Mouse (Mus musculus) bone marrow, adult 2 months (tissue): ENCODE results near the gene Zcwpw1. TPM values are rescaled to one million over a fixed set of nuclear protein-coding genes. Genes with fewer than 3 reads are reported as not detected.
A peak's percentile ranks its signal among the peaks of the same experiment; 100 is the strongest.

ENCODE experiments used
- H3K27ac ChIP-seq: fragments of 200-500 bp; 2 replicates; pipeline ENCODE4 v1.5.1; 2012; ENCODE audit warnings: low read depth, mild to moderate bottlenecking, control low read depth, inconsistent platforms, low read length; ENCODE audit not compliant: control insufficient read depth, poor library complexity, insufficient read depth
- H3K4me1 ChIP-seq: fragments of 200-500 bp; 2 replicates; pipeline ENCODE4 v1.6.1; 2011; ENCODE audit warnings: low read length; ENCODE audit not compliant: control insufficient read depth, insufficient read depth
- H3K4me3 ChIP-seq: fragments of 200-500 bp; replicated peaks from 2 replicates; pipeline ENCODE3; 2011; ENCODE audit warnings: mild to moderate bottlenecking, low read depth, low read length, control low read depth; ENCODE audit not compliant: control insufficient read depth
- CTCF ChIP-seq: fragments of 200-500 bp; IDR thresholded peaks from 2 replicates; pipeline ENCODE4 v1.5.1; 2011; ENCODE audit warnings: low read length, control low read depth; ENCODE audit not compliant: control insufficient read depth, insufficient read depth
- POLR2A ChIP-seq: fragments of 200-500 bp; IDR thresholded peaks from 2 replicates; pipeline ENCODE4 v1.6.1; 2011; ENCODE audit warnings: low read depth, mild to moderate bottlenecking, control low read depth, low read length, borderline replicate concordance; ENCODE audit not compliant: control insufficient read depth
- WGBS: fragments of 180-500 bp; shearing (Covaris S2); methylation state at CpG from one replicate; pipeline ENCODE4 v1.1.7; 2018; 5-methylcytosine and 5-hydroxymethylcytosine counted together
- polyA plus RNA-seq: library from polyadenylated mRNA; stranded (reverse); fragments of >200 nt; gene quantifications from 2 replicates; pipeline ENCODE4 v1.2.4, GENCODE M21; 2011; ENCODE audit warnings: low replicate concordance; ENCODE audit not compliant: missing spikeins, insufficient read depth, insufficient read length

Zcwpw1 gene
- polyA plus RNA-seq, 1 experiment, result 18.7 TPM

- TF ChIP-seq CTCF, result no peak
- no peak for TF ChIP-seq POLR2A
- no peaks in the 10 kb centered on the region; the same call in 1 of the 2 replicates for H3K4me1 ChIP-seq
- H3K27ac ChIP-seq, result no peak overlapping the region
- 95% methylated on average over 19 of the region's 19 CpGs for WGBS
- H3K4me3 ChIP-seq, result no peak overlapping the region
These were observed 28.6 kb upstream of the Zcwpw1 start for GRCm38 (mm10) chr5:137758921-137759534.

- Histone ChIP-seq H3K27ac (peak overlapping the region; percentile 23; the same call in 1 of the 2 replicates), H3K4me1 (no peaks in the 10 kb centered on the region; the same call in 1 of the 2 replicates), H3K4me3 (no peak overlapping the region)
- TF ChIP-seq POLR2A (peak; percentile 36; the same call in 1 of the 2 replicates), CTCF (peak; percentile 95)
- 44% methylated on average over 4 of the region's 4 CpGs for WGBS
These were observed 27.6 kb upstream of the Zcwpw1 start for GRCm38 (mm10) chr5:137759971-137760412.

DNA sequence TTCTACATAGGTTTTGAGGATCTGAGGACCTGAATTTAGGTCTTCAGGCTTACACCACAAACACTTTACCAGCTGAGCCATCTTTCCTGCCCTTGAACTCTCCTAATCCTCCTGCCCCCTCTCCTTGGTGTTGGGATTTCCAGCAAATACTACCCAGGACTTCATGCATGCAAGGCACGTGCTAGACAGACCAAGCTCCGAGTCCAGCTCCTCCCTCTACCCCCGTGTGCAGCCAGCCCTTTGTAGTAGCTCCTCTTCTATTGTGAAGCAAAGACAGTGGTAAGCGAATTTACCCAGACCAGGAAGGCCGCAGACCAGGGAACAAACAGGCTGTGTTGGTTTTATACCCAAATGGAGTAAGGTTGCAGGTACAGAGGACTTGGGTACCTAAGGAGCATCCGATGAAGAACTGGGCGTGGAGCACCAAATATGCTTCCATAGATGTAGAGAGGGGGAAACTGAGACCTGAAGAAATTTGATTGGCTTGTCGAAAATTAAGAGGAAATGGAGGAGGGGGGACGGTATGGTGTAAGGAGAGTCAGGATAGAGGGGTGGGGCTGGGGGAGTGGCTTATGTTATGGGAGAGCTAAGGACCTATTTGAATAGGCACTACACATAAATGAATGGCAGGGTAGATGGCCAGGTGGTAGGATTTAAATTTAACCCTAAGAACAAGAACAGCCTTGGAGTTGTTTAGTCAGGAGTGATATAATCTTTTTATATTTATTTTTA lies 22.8 kb upstream of the Zcwpw1 start:
- H3K4me1 ChIP-seq, result no peaks in the 10 kb centered on the region
- H3K27ac ChIP-seq, result no peak overlapping the region
- 75% methylated on average over 9 of the region's 9 CpGs for WGBS
- TF ChIP-seq POLR2A, result no peak
- no peak for TF ChIP-seq CTCF
- H3K4me3 ChIP-seq, result no peak overlapping the region

GRCm38 (mm10) chr5:137766270-137766669 lies 21.3 kb upstream of the Zcwpw1 start:
- Histone ChIP-seq H3K4me1 (no peaks in the 10 kb centered on the region), H3K27ac (no peak overlapping the region), H3K4me3 (no peak overlapping the region)
- 67% methylated on average over 3 of the region's 3 CpGs for WGBS
- TF ChIP-seq POLR2A (no peak), CTCF (peak; percentile 28; the same call in 1 of the 2 replicates)

DNA sequence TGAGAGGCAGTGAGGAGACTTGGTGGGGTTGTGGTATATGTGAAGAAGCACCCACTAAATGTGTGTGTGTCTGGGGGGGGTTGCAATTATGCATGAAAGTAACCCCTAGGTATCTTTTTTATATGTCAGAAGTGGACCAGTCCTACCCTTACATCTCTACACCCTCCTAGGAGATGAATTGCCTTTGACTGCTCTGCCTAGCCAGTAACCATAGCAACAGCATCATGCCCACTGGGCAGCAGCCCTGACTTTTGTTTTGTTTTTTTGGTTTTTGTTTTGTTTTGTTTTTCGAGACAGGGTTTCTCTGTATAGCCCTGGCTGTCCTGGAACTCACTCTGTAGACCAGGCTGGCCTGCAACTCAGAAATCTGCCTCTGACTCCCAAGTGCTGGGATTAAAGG lies 19.1 kb upstream of the Zcwpw1 start:
- H3K4me1 ChIP-seq, result no peaks in the 10 kb centered on the region
- TF ChIP-seq CTCF (no peak), POLR2A (no peak)
- H3K27ac ChIP-seq, result no peak overlapping the region
- 76% methylated on average over 1 of the region's 1 CpGs for WGBS
- H3K4me3 ChIP-seq, result no peak overlapping the region

DNA sequence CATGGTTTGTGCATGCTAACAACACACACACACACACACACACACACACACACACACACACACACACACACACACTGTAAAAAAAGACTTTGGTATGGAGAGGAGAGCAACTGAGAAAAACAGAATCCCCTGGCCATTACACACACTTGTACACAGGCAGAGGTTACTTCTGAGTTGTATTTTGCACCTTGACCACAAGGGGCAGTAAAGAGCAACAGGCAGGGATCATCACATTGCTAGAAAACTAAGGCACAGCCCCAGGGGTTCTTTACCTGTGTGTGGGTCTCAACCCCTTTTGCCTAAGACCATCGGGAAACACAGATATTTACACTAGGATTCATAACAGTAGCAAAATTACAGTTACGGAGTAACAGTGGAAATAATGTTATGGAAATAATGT lies 16.9 kb upstream of the Zcwpw1 start:
- peak; percentile 48; the same call in 1 of the 2 replicates for TF ChIP-seq CTCF
- TF ChIP-seq POLR2A, result no peak

DNA sequence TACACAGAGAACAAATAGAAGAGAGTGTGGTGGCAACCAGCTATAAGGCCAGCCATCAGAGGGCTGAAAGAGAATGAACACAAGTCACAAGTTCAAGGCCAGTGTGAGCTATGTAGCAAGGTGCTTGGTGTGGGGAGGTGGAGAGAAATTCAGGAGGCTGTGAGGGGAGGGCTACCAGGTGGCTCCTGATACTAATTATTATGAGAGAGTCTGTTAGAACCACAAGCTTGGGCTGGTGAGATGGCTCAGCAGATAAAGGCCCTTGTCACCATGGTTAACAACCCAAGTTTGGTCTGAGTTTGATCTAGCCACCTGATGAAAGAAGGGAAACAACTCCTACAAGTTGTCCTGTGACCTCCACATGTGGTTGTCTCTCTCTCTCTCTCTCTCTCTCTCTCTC lies 14.8 kb upstream of the Zcwpw1 start:
- no peak overlapping the region for H3K27ac ChIP-seq
- TF ChIP-seq POLR2A, result no peak
- no peak for TF ChIP-seq CTCF
- no peaks in the 10 kb centered on the region for H3K4me1 ChIP-seq
- no peak overlapping the region for H3K4me3 ChIP-seq

More for the DNA sequence above, 16.9 kb upstream of the Zcwpw1 start:
- 42% methylated on average over 2 of the region's 2 CpGs for WGBS
- Histone ChIP-seq H3K4me3 (no peak overlapping the region), H3K4me1 (no peaks in the 10 kb centered on the region), H3K27ac (no peak overlapping the region)

DNA sequence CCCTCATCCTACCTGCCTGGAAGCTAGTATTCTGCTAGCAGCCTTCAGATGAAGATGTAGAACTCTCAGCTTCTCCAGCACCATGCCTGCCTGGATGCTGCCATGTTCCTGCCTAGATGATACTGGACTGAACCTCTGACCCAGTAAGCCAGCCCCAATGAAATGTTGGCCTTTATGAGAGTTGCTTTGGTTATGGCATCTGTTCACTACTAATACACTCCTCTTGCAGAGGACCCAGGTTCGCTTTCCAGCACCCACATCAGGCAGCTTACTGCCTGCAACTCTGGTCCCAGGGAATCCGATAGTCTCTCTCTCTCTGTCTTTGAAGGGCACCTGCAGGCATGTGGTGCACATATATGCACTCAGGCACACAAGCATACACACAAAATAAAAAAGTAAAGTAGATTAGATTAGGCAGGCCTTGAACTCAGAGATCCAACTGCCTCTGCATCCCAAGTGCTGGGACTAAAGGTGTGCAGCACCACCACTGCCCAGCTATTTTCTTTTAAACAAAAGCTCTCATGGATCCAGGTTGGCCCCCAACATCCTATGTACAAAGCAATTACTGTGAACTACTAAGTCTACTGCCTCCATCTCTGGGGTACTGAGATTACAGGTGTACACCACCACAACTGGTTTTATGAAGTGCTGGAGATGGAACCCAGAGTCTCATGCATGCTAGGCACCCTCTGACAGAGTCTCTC lies 11.9 kb upstream of the Zcwpw1 start:
- no peak for TF ChIP-seq POLR2A
- TF ChIP-seq CTCF, result no peak
- WGBS, result 90% methylated on average over 2 of the region's 2 CpGs
- Histone ChIP-seq H3K4me1 (peaks cover 3% of the 10 kb centered on the region; the same call in 1 of the 2 replicates), H3K4me3 (no peak overlapping the region), H3K27ac (no peak overlapping the region)
